Mouse (Mus musculus): Measurements from ENCODE around the gene Zkscan2.

Gene Zkscan2

GRCm38 (mm10) chr7:123500239-123501219 lies at the start of gene Zkscan2:
TSS of gene Zkscan2 (minus strand) at chr7:123500449.
- peak; percentile 46 for DNase-seq (ENCODE audit: low spot score)

GRCm38 (mm10) chr7:123529190-123529589 lies 28.9 kb upstream of the Zkscan2 start:
- no peak for DNase-seq (ENCODE audit: low spot score)

GRCm38 (mm10) chr7:123525761-123526160 lies 25.5 kb upstream of the Zkscan2 start:
- no peak for DNase-seq (ENCODE audit: low spot score)

GRCm38 (mm10) chr7:123524218-123524861 lies 24.1 kb upstream of the Zkscan2 start:
- peak; percentile 57 for DNase-seq (ENCODE audit: low spot score)

- DNase-seq (ENCODE audit: low spot score): no peak
Measured at GRCm38 (mm10) chr7:123507946-123508345, 7.7 kb upstream of the Zkscan2 start.

- peak; percentile 67 for DNase-seq (ENCODE audit: low spot score)
Measured at GRCm38 (mm10) chr7:123503358-123503757, 3.1 kb upstream of the Zkscan2 start.

GRCm38 (mm10) chr7:123499481-123500238 lies 589 bp downstream of the Zkscan2 start:
- DNase-seq (ENCODE audit: low spot score): no peak

GRCm38 (mm10) chr7:123487703-123488102 lies 12.5 kb downstream of the Zkscan2 start:
- DNase-seq (ENCODE audit: low spot score): no peak

- no peak for DNase-seq (ENCODE audit: low spot score)
Measured at GRCm38 (mm10) chr7:123467961-123468360, 32.3 kb downstream of the Zkscan2 start.

- peak; percentile 77 for DNase-seq (ENCODE audit: low spot score)
Measured at GRCm38 (mm10) chr7:123465692-123466387, 34.4 kb downstream of the Zkscan2 start.

- no peak for DNase-seq (ENCODE audit: low spot score)
Measured at GRCm38 (mm10) chr7:123463569-123463968, 36.7 kb downstream of the Zkscan2 start.

GRCm38 (mm10) chr7:123462070-123462501 lies 38.2 kb downstream of the Zkscan2 start, which contains the start of gene Aqp8:
TSS of gene Aqp8 (plus strand) at chr7:123462291.
- DNase-seq (ENCODE audit: low spot score): peak; percentile 35

- DNase-seq (ENCODE audit: low spot score): no peak
Measured at GRCm38 (mm10) chr7:123461316-123461715, 38.9 kb downstream of the Zkscan2 start.

GRCm38 (mm10) chr7:123459247-123459646 lies 41.0 kb downstream of the Zkscan2 start:
- no peak for DNase-seq (ENCODE audit: low spot score)

GRCm38 (mm10) chr7:123458309-123458708 lies 41.9 kb downstream of the Zkscan2 start:
- no peak for DNase-seq (ENCODE audit: low spot score)

GRCm38 (mm10) chr7:123455088-123455487 lies 45.2 kb downstream of the Zkscan2 start:
- no peak for DNase-seq (ENCODE audit: low spot score)

GRCm38 (mm10) chr7:123453066-123453465 lies 47.2 kb downstream of the Zkscan2 start:
- no peak for DNase-seq (ENCODE audit: low spot score)

GRCm38 (mm10) chr7:123452551-123452950 lies 47.7 kb downstream of the Zkscan2 start:
- DNase-seq (ENCODE audit: low spot score): no peak

- no peak for DNase-seq (ENCODE audit: low spot score)
Measured at GRCm38 (mm10) chr7:123450515-123450914, 49.7 kb downstream of the Zkscan2 start.

GRCm38 (mm10) chr7:123449676-123450075 lies 50.6 kb downstream of the Zkscan2 start:
- no peak for DNase-seq (ENCODE audit: low spot score)

- no peak for DNase-seq (ENCODE audit: low spot score)
Measured at GRCm38 (mm10) chr7:123448794-123449193, 51.5 kb downstream of the Zkscan2 start.

Data from urinary bladder, postnatal 14 days (tissue).